Mouse (Mus musculus): ENCODE data around the gene Rhcg.

- TF ChIP-seq CTCF (IDR thresholded peaks at IDR 0.05; ENCODE audit: borderline replicate concordance, insufficient read depth, low read length) (no peak), POLR2A (IDR thresholded peaks at IDR 0.05; ENCODE audit: low read depth, low read length) (no peak)
These were observed 58.8 kb downstream of the Rhcg start for GRCm38 (mm10) chr7:79558698-79559097.

All from embryonic fibroblast, embryonic 13.5 days (primary cell).